13 mouse cellular contexts compared by ENCODE assay signal in genomic region chrX:167146513-167147360, GRCm38 (mm10).
DNase-seq lines count a peak whose midpoint lies in the region; ATAC-seq lines count a peak whose summit lies in the region.
"Had no signal": no experiment of that assay in that cellular context is flagged by ENCODE, and none has a peak within 500 bp of the region (broad histone marks: within the 10 kb centered on the region; RNA-seq: fewer than 3 reads in every experiment).

No protein-coding gene starts in this region.

- peak; percentile 85 for ATAC-seq in frontal cortex, adult (ENCODE audit: low TSS enrichment)
- peak; percentile 69 for ATAC-seq in inflammation-experienced regulatory T-cells, adult 6 months
- ATAC-seq: intestine, postnatal 0 days had no signal

- no peak for DNase-seq in frontal cortex, postnatal 10 days (ENCODE audit: low spot score in 2 of 2)
- DNase-seq in right cerebral cortex, adult 18-20 months = peak; percentile 44
- no peak for DNase-seq in right cerebral cortex, postnatal 14 days
- DNase-seq in thymus, postnatal 14 days = peak; percentile 42
- DNase-seq in neural tube, embryonic 10.5 days (ENCODE audit: extremely low spot score, low spot score) = no peak
- DNase-seq in cerebellum, postnatal 4 days (ENCODE audit: low spot score in 2 of 2) = no peak
- DNase-seq: cerebellum, adult 9-11 months; heart, adult 11 months; heart, postnatal 10 days; lung, embryonic 14.5 days had no signal

Comparison
In these comparisons a context has a peak if more than half of its experiments do, and no peak if none do; other contexts are left out.
1. DNase-seq: peak in right cerebral cortex, adult 18-20 months (single experiment) and thymus, postnatal 14 days (single experiment); none in frontal cortex, postnatal 10 days (0 of 2), right cerebral cortex, postnatal 14 days (single experiment), neural tube, embryonic 10.5 days (single experiment) and cerebellum, postnatal 4 days (0 of 2).